Mouse (Mus musculus) hindbrain, embryonic 13.5 days (tissue): Measurements from ENCODE around the gene Pkd1l3. TPM values are rescaled to one million over a fixed set of nuclear protein-coding genes. Genes with fewer than 3 reads are reported as not detected.

ENCODE experiments used
- ATAC-seq: fragments of 200-750 bp; cut with Nextera tagmentation; 2 replicates; pipeline ENCODE4 v1.8.0; 2017; ENCODE audit warnings: moderate TSS enrichment; ENCODE audit not compliant: low FRiP score
- H3K27ac ChIP-seq: fragments of 300-500 bp; sonication (generic); 2 replicates; pipeline ENCODE4 v1.5.1; 2015; ENCODE audit warnings: inconsistent platforms, mild to moderate bottlenecking, moderate library complexity
- H3K27me3 ChIP-seq: fragments of 300-500 bp; sonication (generic); 2 replicates; pipeline ENCODE4 v1.6.1; 2015; ENCODE audit warnings: mild to moderate bottlenecking, inconsistent platforms
- H3K36me3 ChIP-seq: fragments of 300-500 bp; sonication (generic); 2 replicates; pipeline ENCODE4 v1.6.1; 2015; ENCODE audit warnings: mild to moderate bottlenecking, inconsistent platforms
- H3K4me1 ChIP-seq: fragments of 300-500 bp; sonication (generic); replicated peaks from 2 replicates; pipeline ENCODE4 v1.6.1; 2015; ENCODE audit warnings: inconsistent platforms
- H3K4me2 ChIP-seq: fragments of 300-500 bp; sonication (generic); 2 replicates; pipeline ENCODE4 v1.6.1; 2015; ENCODE audit warnings: inconsistent platforms, mild to moderate bottlenecking, moderate library complexity
- H3K4me3 ChIP-seq: fragments of 300-500 bp; sonication (generic); 2 replicates; pipeline ENCODE4 v1.5.1; 2015; ENCODE audit warnings: mild to moderate bottlenecking, inconsistent platforms
- H3K9ac ChIP-seq: fragments of 300-500 bp; sonication (generic); 2 replicates; pipeline ENCODE4 v1.6.1; 2015; ENCODE audit warnings: mild to moderate bottlenecking, inconsistent platforms
- H3K9me3 ChIP-seq: fragments of 300-500 bp; sonication (generic); 2 replicates; pipeline ENCODE4 v1.6.1; 2016; ENCODE audit warnings: inconsistent platforms
- WGBS: fragments of 180-500 bp; shearing (Covaris S2); methylation state at CpG from one replicate; pipeline ENCODE4 v1.1.7; 2015; 5-methylcytosine and 5-hydroxymethylcytosine counted together
- polyA plus RNA-seq: library from polyadenylated mRNA; unstranded; fragments of >200 nt; fragmentation: Nextera tagmentation; extraction: Ambion mirVana; gene quantifications from 2 replicates; pipeline ENCODE4 v1.2.1, GENCODE M21; 2015

Gene Pkd1l3
- polyA plus RNA-seq, 1 experiment from 2014 or later: 0.12 TPM

DNA sequence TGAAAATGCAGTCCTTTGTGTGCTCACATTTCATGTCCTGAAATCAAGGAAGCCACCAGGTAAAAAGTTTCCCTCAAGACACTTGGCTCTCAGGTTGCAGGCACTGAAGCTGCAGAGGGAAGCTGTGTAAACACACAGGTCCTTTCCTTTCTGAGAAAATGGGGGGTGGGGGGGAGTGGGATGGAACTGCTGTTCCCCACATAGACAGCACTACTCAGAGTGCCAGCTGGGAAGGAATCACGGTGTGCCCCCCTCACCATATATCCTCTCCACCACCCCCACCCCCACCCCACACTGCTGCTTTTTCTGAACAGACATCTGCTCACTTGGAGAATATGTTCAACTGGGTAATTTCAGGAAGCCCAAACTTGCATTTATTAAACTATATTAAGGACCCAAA lies 98.2 kb downstream of the Pkd1l3 start:
- H3K27me3 ChIP-seq: no peaks in the 10 kb centered on the region
- no peak overlapping the region for H3K27ac ChIP-seq
- no peak overlapping the region for H3K4me2 ChIP-seq
- no peaks in the 10 kb centered on the region for H3K9me3 ChIP-seq
- H3K4me1 ChIP-seq: peaks cover 15% of the 10 kb centered on the region
- H3K9ac ChIP-seq: no peak overlapping the region
- H3K36me3 ChIP-seq: peaks cover 94% of the 10 kb centered on the region
- WGBS: 100% methylated on average over 1 of the region's 1 CpGs
- ATAC-seq: no peak
- no peak overlapping the region for H3K4me3 ChIP-seq

DNA sequence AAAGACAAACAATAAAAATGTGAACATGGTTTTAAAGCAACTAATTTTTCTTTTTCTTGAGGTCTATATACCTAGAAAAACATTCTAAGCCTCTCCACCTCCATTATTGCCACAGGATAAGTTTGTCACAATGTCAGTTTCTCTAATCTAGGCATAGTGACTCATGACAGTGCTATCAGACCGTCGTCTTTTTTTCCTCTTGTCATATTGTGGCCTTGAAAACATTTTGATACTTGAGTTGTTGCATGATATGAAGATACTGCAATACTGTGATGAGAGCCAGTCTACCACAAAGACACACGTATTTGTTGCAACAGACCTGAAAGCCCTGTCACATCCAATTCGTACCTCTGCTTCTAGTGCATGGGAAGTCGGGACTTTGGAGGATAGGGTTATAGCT lies 100.6 kb downstream of the Pkd1l3 start:
- H3K4me1 ChIP-seq: no peaks in the 10 kb centered on the region
- no peak overlapping the region for H3K27ac ChIP-seq
- no peak overlapping the region for H3K4me3 ChIP-seq
- no peak overlapping the region for H3K9ac ChIP-seq
- ATAC-seq: no peak
- H3K27me3 ChIP-seq: no peaks in the 10 kb centered on the region
- H3K9me3 ChIP-seq: no peaks in the 10 kb centered on the region
- 96% methylated on average over 5 of the region's 5 CpGs for WGBS
- no peak overlapping the region for H3K4me2 ChIP-seq
- H3K36me3 ChIP-seq: peaks cover 94% of the 10 kb centered on the region

Other genes with a start within 250 kb of the Pkd1l3 start
- gene Pmfbp1, start 120.5 kb upstream of the Pkd1l3 start, polyA plus RNA-seq: 2.4 and 3.4 TPM in 2 replicates
- 17.7 and 18.4 TPM in 2 replicates for gene Dhx38, start 48.7 kb upstream of the Pkd1l3 start, polyA plus RNA-seq
- 30.8 and 32.4 TPM in 2 replicates for gene Txnl4b, start 48.6 kb upstream of the Pkd1l3 start, polyA plus RNA-seq
- 0.29 and 0.70 TPM in 2 replicates for gene Hp, start 35.3 kb upstream of the Pkd1l3 start, polyA plus RNA-seq
- 31.5 and 33.4 TPM in 2 replicates for gene Dhodh, start 5.8 kb upstream of the Pkd1l3 start, polyA plus RNA-seq
- gene Ist1, start 78.7 kb downstream of the Pkd1l3 start, polyA plus RNA-seq: 180 and 182 TPM in 2 replicates
- 77.0 and 78.9 TPM in 2 replicates for gene Zfp821, start 91.0 kb downstream of the Pkd1l3 start, polyA plus RNA-seq
- 3.8 and 4.4 TPM in 2 replicates for gene Atxn1l, start 123.2 kb downstream of the Pkd1l3 start, polyA plus RNA-seq
- 49.7 and 51.4 TPM in 2 replicates for gene Ap1g1, start 164.0 kb downstream of the Pkd1l3 start, polyA plus RNA-seq